Mouse (Mus musculus): ENCODE results near the gene Polr1d. TPM values are rescaled to one million over a fixed set of nuclear protein-coding genes. Genes with fewer than 3 reads are reported as not detected.

The Polr1d gene
- polyA plus RNA-seq, 1 experiment from 2014 or later = 99.6 TPM

DNA sequence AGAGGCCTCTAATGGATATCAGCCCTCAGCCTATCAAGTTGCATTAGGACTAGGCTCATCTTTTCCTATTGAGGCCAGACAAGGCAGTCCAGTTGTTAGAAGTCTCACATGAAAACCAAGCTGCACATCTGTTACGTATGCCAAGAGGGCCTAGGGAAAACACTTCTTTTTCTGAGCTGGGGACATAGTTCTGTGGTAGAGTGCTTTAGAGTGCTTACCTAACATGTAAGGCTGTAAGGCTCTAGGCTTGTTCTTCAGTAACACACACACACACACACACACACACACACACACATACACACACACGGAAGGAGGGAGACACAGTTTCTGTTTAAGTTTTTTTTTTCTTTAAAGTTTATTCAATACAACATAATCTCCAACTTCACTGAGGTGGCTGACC lies 23.3 kb downstream of the Polr1d start:
- Histone ChIP-seq H3K27me3 (no peaks in the 10 kb centered on the region), H3K4me3 (replicated peaks) (no peak overlapping the region), H3K4me2 (no peak overlapping the region), H3K36me3 (replicated peaks) (peaks cover 33% of the 10 kb centered on the region), H3K9ac (no peak overlapping the region), H3K9me3 (no peaks in the 10 kb centered on the region), H3K27ac (no peak overlapping the region), H3K4me1 (no peaks in the 10 kb centered on the region)
- 79% methylated on average over 2 of the region's 2 CpGs for WGBS
- ATAC-seq (ENCODE audit: low FRiP score) = no peak

DNA sequence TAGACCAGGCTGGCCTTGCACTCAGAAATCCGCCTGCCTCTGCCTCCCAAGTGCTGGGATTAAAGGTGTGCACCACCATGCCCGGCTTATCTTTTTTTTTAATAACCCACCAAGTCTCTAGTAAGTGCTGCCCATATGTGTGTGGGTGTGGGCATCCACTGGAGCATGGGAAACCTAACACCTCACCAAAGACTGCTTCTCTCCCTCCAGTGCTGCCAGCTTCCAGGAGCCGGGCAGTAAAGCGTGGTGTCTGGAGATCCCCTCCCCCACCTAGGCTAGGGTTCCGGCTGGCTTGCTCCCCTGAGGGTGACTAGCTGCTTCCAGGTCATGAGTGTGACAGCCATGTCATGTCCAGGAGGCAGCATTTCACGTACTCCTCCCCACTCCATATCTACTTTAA lies 25.4 kb downstream of the Polr1d start:
- ATAC-seq (ENCODE audit: low FRiP score) = no peak

DNA sequence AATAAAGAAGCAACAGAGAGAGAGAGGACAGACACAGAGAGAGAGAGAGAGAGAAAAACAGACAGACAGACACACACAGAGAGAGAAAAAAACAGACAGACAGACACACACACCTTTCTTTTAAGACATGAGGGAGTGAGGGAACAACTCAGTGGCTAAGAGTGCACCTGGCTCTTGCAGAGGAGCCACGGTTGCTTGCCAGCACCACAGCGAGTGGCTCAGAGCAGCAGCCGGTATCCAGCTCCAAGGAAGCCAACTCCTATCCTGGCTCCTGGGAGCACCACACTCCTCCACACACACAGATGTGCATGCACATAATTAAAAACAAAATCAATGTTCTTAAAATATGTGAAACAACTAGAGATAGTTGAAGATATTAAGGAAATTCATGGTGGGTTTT lies 30.4 kb downstream of the Polr1d start:
- 98% methylated on average over 3 of the region's 3 CpGs for WGBS
- peaks cover 54% of the 10 kb centered on the region for H3K36me3 ChIP-seq (replicated peaks)
- no peaks in the 10 kb centered on the region for H3K4me1 ChIP-seq
- H3K27me3 ChIP-seq = no peaks in the 10 kb centered on the region
- H3K27ac ChIP-seq = no peak overlapping the region
- no peaks in the 10 kb centered on the region for H3K9me3 ChIP-seq
- ATAC-seq (ENCODE audit: low FRiP score) = no peak
- no peak overlapping the region for H3K4me3 ChIP-seq (replicated peaks)
- no peak overlapping the region for H3K4me2 ChIP-seq
- H3K9ac ChIP-seq = no peak overlapping the region

More for the DNA sequence above, 25.4 kb downstream of the Polr1d start:
- H3K4me3 ChIP-seq (replicated peaks) = no peak overlapping the region
- no peaks in the 10 kb centered on the region for H3K27me3 ChIP-seq
- H3K9ac ChIP-seq = no peak overlapping the region
- no peaks in the 10 kb centered on the region for H3K4me1 ChIP-seq
- no peak overlapping the region for H3K27ac ChIP-seq
- H3K36me3 ChIP-seq (replicated peaks) = peaks cover 49% of the 10 kb centered on the region
- no peak overlapping the region for H3K4me2 ChIP-seq
- 90% methylated on average over 6 of the region's 6 CpGs for WGBS
- no peaks in the 10 kb centered on the region for H3K9me3 ChIP-seq

DNA sequence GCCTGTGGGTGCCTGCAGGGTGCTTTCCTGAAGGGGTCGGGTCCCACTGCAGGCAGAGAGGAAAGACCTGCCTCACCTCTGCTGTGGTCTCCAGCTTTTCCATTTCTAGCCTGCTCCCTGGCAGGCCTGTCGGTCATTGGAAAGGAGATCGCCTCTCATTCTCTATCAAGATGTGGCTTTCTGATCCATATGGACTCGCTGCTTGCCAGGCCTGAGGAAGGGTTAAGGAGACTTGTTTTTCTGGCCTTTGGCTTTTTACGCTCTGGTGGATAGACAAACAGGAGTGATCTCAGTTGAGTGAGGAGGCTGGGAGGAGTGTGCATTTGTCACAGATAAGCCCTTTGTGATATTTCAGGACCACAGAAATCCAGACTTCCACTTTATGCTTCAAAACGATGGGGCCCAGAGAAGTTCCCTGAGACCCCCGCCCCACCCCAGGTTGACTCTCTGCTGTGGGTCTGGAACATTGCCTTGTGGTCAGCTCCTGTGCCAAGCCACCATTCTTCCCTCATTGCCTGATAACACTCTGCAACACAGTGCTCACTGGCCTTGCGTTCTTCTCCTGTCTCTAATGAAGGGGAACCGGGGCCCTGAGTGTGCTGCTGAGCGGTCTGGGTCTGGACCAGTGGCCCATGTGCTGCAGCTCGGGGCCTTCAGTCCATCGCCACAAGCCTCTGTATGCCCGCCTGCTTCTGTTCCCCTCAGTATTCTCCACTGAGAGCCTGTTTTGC lies 32.2 kb downstream of the Polr1d start:
- H3K9ac ChIP-seq = no peak overlapping the region
- no peak overlapping the region for H3K27ac ChIP-seq
- H3K27me3 ChIP-seq = no peaks in the 10 kb centered on the region
- no peaks in the 10 kb centered on the region for H3K4me1 ChIP-seq
- no peaks in the 10 kb centered on the region for H3K9me3 ChIP-seq
- WGBS = 92% methylated on average over 13 of the region's 13 CpGs
- no peak overlapping the region for H3K4me3 ChIP-seq (replicated peaks)
- no peak overlapping the region for H3K4me2 ChIP-seq
- H3K36me3 ChIP-seq (replicated peaks) = peaks cover 57% of the 10 kb centered on the region
- no peak for ATAC-seq (ENCODE audit: low FRiP score)

DNA sequence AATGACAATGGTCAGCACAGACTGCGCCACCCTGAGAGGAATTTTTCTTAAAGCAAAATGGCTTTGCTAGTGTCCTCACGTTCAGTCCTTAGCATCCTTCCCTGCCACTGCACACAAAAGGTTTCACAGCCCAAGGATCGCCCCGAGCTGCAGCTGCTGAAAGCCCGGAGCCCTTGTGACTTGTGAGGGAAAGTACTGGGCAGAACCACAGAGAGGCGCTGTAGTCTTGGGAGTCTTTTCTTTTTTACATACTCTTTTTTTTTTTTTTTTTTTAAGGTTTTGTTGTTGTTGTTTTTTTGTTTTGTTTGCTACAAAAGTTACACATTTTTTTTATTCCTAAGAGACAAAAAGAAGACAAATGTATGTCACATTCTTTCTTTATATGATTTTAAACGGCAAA lies 37.9 kb downstream of the Polr1d start:
- WGBS = 75% methylated on average over 7 of the region's 7 CpGs

DNA sequence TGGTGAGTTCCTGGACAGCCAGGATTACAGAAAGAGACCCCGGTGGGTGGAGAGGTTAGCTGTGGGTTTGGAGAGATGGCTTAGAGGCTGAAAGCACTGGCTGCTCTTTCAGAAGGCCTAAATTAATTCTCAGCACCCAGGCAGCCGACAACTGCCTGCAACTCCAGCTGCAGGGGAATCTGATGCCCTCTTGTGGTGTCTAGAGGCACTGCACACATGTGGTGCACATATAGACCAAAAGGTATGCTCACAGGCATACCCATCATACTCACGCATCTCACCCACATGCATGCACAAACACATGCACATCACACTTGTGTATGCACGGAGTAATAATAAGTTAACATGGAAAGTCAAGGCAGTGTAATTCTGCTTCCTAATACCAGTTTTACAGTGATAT lies 38.8 kb downstream of the Polr1d start:
- no peak overlapping the region for H3K9ac ChIP-seq
- no peak for ATAC-seq (ENCODE audit: low FRiP score)
- 91% methylated on average over 4 of the region's 4 CpGs for WGBS
- H3K4me2 ChIP-seq = no peak overlapping the region
- no peak overlapping the region for H3K27ac ChIP-seq
- peaks cover 6% of the 10 kb centered on the region; the same call in 1 of the 2 replicates for H3K4me1 ChIP-seq
- no peak overlapping the region for H3K4me3 ChIP-seq (replicated peaks)
- H3K27me3 ChIP-seq = no peaks in the 10 kb centered on the region
- H3K36me3 ChIP-seq (replicated peaks) = peaks cover 18% of the 10 kb centered on the region
- H3K9me3 ChIP-seq = 0 out of 2 replicates have a peak, but pooled peaks cover 5% of the 10 kb centered on the region

More for the DNA sequence above, 37.9 kb downstream of the Polr1d start:
- Histone ChIP-seq H3K4me2 (no peak overlapping the region), H3K4me3 (replicated peaks) (no peak overlapping the region), H3K9ac (no peak overlapping the region), H3K4me1 (peaks cover 6% of the 10 kb centered on the region; the same call in 1 of the 2 replicates), H3K27me3 (no peaks in the 10 kb centered on the region), H3K27ac (no peak overlapping the region), H3K36me3 (replicated peaks) (peaks cover 22% of the 10 kb centered on the region), H3K9me3 (0 out of 2 replicates have a peak, but pooled peaks cover 5% of the 10 kb centered on the region)
- ATAC-seq (ENCODE audit: low FRiP score) = no peak

DNA sequence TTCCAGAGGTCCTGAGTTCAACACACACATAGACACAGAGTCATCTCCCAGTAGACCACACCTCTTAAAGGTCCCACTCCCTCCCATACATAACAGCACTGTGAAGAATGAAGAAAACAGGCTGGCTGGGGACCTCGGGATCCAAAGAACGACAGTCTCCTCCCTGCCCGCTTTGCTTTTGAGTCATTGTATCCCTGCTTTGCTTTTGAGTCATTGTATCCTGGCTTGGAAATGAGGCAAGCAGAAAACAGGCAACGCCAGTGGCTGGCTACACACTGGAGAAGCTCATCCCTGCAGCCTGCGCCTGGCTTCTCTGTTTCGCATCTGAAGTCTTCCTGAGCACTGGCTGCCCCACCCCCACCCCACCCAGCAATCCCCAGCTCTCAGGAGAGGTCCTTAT lies 40.2 kb downstream of the Polr1d start:
- peaks cover 11% of the 10 kb centered on the region; the same call in 1 of the 2 replicates for H3K9me3 ChIP-seq
- H3K4me1 ChIP-seq = peaks cover 6% of the 10 kb centered on the region; the same call in 1 of the 2 replicates
- no peak overlapping the region for H3K27ac ChIP-seq
- ATAC-seq (ENCODE audit: low FRiP score) = no peak
- H3K4me2 ChIP-seq = no peak overlapping the region
- H3K9ac ChIP-seq = no peak overlapping the region
- no peak overlapping the region for H3K4me3 ChIP-seq (replicated peaks)
- H3K36me3 ChIP-seq (replicated peaks) = peaks cover 9% of the 10 kb centered on the region; the same call in 1 of the 2 replicates
- no peaks in the 10 kb centered on the region for H3K27me3 ChIP-seq
- WGBS = 13% methylated on average over 6 of the region's 6 CpGs

DNA sequence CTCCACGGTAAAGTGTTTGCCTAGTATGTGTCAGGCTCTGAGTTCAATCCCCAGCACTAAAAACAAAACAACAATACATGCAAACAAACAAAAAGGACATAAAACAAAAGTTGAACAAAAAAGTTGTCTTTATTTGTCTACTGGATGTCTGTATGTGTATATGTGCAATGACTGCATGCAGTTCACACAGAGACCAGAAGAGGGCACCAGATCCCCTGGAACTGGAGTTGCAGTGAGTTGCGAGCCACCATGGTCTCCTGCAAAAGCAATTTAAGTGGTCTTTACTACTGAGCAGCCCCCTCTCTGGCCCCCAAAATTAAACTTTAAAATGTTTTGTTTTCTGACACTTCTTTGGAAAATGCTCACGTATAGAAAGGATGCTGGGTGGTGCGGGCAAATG lies 44.3 kb downstream of the Polr1d start:
- Histone ChIP-seq H3K9ac (no peak overlapping the region), H3K36me3 (replicated peaks) (no peaks in the 10 kb centered on the region), H3K27me3 (peaks cover 18% of the 10 kb centered on the region), H3K4me3 (replicated peaks) (no peak overlapping the region), H3K9me3 (peaks cover 5% of the 10 kb centered on the region; the same call in 1 of the 2 replicates), H3K4me2 (no peak overlapping the region), H3K27ac (no peak overlapping the region), H3K4me1 (peaks cover 13% of the 10 kb centered on the region; the same call in 1 of the 2 replicates)
- ATAC-seq (ENCODE audit: low FRiP score) = no peak
- WGBS = 92% methylated on average over 4 of the region's 4 CpGs

DNA sequence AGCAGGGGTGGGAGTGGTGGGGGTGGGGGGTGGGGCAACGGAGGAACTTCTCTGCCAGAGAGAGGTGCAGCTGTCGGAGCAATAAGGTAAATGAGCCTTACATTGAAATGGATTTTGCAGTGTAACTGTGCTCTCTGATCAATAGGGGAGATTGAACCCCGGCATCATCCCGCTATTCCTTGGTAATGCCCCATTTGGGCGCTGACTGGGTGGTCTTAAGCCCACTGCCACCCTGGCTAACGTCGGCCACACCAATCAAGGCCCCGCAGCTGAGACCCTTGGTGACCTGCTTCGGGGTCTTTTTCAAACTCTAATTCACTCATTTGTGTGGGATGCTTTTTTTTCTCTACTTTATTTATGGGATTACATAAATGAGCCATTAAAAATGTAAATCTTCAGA lies 47.9 kb downstream of the Polr1d start:
- Histone ChIP-seq H3K27me3 (peaks cover 26% of the 10 kb centered on the region), H3K4me2 (no peak overlapping the region), H3K9ac (no peak overlapping the region), H3K9me3 (peaks cover 5% of the 10 kb centered on the region; the same call in 1 of the 2 replicates), H3K4me3 (replicated peaks) (no peak overlapping the region), H3K27ac (no peak overlapping the region), H3K36me3 (replicated peaks) (no peaks in the 10 kb centered on the region), H3K4me1 (peaks cover 8% of the 10 kb centered on the region; the same call in 1 of the 2 replicates)
- ATAC-seq (ENCODE audit: low FRiP score) = peak; percentile 44; the same call in 1 of the 2 replicates
- WGBS = 53% methylated on average over 9 of the region's 9 CpGs

DNA sequence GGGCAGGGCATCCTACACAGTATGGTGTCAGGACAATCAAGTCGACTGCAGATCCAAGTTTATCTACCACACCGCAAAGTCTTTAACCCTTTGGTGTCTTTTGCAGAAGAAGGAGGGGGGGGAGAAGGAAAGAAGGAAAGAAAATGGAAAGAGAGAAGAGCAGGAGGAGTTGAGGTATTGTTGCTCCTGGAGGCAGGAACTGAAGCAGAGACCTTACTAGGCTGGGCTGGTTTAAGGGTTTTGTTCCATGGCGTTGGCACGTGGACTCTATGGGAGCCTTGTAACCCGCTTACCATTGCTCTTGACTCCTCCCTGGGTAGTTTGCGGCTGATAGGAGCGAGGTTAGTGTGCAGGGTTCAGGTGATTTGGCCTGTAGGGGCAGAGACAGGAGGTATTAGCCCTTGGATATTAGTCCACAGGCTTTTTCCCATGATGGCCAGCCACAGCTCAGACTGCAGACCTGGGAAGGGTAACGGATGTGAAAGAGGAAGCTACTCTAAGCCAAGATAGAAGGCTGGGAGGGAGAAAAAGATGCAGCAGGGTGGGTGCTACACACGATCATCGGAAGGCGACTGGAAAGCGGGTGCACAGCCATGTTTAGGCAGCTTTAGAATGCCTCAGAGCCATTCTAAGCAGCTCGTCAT lies 48.8 kb downstream of the Polr1d start:
- Histone ChIP-seq H3K27me3 (peaks cover 29% of the 10 kb centered on the region), H3K4me2 (no peak overlapping the region), H3K36me3 (replicated peaks) (no peaks in the 10 kb centered on the region), H3K4me1 (peaks cover 8% of the 10 kb centered on the region; the same call in 1 of the 2 replicates), H3K9ac (no peak overlapping the region), H3K9me3 (peaks cover 5% of the 10 kb centered on the region; the same call in 1 of the 2 replicates), H3K27ac (no peak overlapping the region), H3K4me3 (replicated peaks) (no peak overlapping the region)
- WGBS = 90% methylated on average over 13 of the region's 13 CpGs
- no peak for ATAC-seq (ENCODE audit: low FRiP score)

DNA sequence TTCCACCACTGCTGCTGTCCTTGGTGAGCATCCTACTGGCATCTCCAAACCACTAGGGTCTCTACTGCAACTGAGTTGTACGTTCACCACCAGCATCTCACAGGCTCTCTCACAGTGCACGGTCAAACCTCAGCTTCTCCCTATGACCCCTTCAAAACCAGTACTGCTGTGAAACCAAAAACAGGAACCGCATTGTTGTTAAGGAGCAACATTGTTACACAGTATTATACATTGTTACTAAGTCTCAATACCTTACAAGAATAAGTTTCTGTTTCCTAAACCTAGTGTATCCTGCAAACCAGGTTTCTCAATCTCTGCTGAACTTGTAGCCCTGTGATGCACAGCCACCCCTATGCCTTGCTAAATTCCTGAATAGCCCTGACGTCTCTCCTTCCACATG lies 51.0 kb downstream of the Polr1d start:
- ATAC-seq (ENCODE audit: low FRiP score) = no peak
- WGBS = 88% methylated on average over 4 of the region's 4 CpGs
- Histone ChIP-seq H3K9ac (no peak overlapping the region), H3K27ac (no peak overlapping the region), H3K9me3 (no peaks in the 10 kb centered on the region), H3K4me2 (no peak overlapping the region), H3K27me3 (peaks cover 45% of the 10 kb centered on the region), H3K4me1 (peaks cover 8% of the 10 kb centered on the region; the same call in 1 of the 2 replicates), H3K36me3 (replicated peaks) (no peaks in the 10 kb centered on the region), H3K4me3 (replicated peaks) (no peak overlapping the region)

DNA sequence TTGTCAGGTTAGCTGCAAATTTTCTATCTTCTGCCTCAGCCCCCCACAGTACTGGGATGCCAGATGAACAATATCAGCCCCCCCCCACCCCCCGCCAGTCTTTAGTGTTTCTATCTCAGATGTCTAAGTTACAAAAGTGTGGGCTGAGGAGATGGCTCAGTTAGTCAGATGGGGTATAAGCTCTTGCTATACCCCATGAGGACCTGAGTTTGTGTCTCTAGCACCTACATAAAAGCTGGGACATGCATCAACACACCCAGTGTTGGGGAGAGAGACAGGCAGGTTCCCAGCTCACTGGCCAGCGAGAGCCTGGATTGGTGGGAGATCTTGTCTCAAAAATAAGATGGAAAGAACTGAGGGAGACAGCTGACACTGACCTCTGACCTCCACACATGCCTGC lies 52.6 kb downstream of the Polr1d start:
- peaks cover 42% of the 10 kb centered on the region for H3K27me3 ChIP-seq
- H3K4me1 ChIP-seq = peaks cover 14% of the 10 kb centered on the region
- no peak overlapping the region for H3K4me2 ChIP-seq
- ATAC-seq (ENCODE audit: low FRiP score) = no peak
- H3K36me3 ChIP-seq (replicated peaks) = no peaks in the 10 kb centered on the region
- no peaks in the 10 kb centered on the region for H3K9me3 ChIP-seq
- WGBS = 90% methylated on average over 2 of the region's 2 CpGs
- no peak overlapping the region for H3K4me3 ChIP-seq (replicated peaks)
- no peak overlapping the region for H3K27ac ChIP-seq
- H3K9ac ChIP-seq = no peak overlapping the region

Measured in forebrain, embryonic 12.5 days (tissue).